Mouse (Mus musculus) lung, adult 2 months (tissue): ENCODE results near the gene Prrg1.

Experiments used
- CTCF ChIP-seq: fragments of 200-500 bp; IDR thresholded peaks from 2 replicates; pipeline ENCODE4 v1.5.1; 2011; ENCODE audit warnings: mild to moderate bottlenecking, low read length, control low read depth; ENCODE audit not compliant: insufficient read depth
- POLR2A ChIP-seq: fragments of 200-500 bp; IDR thresholded peaks from 2 replicates; pipeline ENCODE4 v1.6.1; 2011; ENCODE audit warnings: low read depth, mild to moderate bottlenecking, control low read depth, low read length, borderline replicate concordance; ENCODE audit errors: extremely low read depth

- TF ChIP-seq CTCF: no peak
- no peak for TF ChIP-seq POLR2A
Measured at GRCm38 (mm10) chrX:78582854-78583201, 868 bp downstream of the Prrg1 start.
